Mouse (Mus musculus) liver, embryonic 14.5 days (tissue): ENCODE results near the gene Ankle1. TPM values are rescaled to one million over a fixed set of nuclear protein-coding genes. Genes with fewer than 3 reads are reported as not detected.

Experiments
- ATAC-seq: fragments of 200-750 bp; cut with Nextera tagmentation; 2 replicates; pipeline ENCODE4 v1.8.0; 2017; ENCODE audit warnings: moderate number of reproducible peaks, mild to moderate bottlenecking, moderate library complexity; ENCODE audit not compliant: insufficient read depth
- DNase-seq, 3 experiments: peaks; one replicate each; pipeline ENCODE4 v3.0.0-alpha.2; 2012 to 2013; ENCODE audit warnings: low read depth in 3 of 3, low spot score in 3 of 3
- H3K27ac ChIP-seq: fragments of 300-500 bp; sonication (generic); 2 replicates; pipeline ENCODE4 v1.5.1; 2014; ENCODE audit warnings: moderate library complexity, mild to moderate bottlenecking, control low read depth, inconsistent platforms
- H3K27me3 ChIP-seq: fragments of 300-500 bp; sonication (generic); 2 replicates; pipeline ENCODE4 v1.6.1; 2014; ENCODE audit warnings: mild to moderate bottlenecking, low read length, moderate library complexity; ENCODE audit not compliant: control insufficient read depth, insufficient read depth
- H3K36me3 ChIP-seq: fragments of 300-500 bp; sonication (generic); replicated peaks from 2 replicates; pipeline ENCODE4 v1.6.1; 2014; ENCODE audit warnings: low read depth; ENCODE audit not compliant: control insufficient read depth, insufficient read depth
- H3K4me1 ChIP-seq, 2 experiments: fragments of 200-500 bp in 1 of 2; fragments of 300-500 bp in 1 of 2; sonication (generic) in 1 of 2; replicated peaks; 2 replicates each; pipeline ENCODE4 v1.6.1; 2012 to 2014; ENCODE audit warnings: antibody characterized with exemption in 1 of 2, inconsistent platforms in 1 of 2, low read length in 1 of 2; ENCODE audit not compliant: control insufficient read depth in 2 of 2, insufficient read depth in 2 of 2
- H3K4me2 ChIP-seq: fragments of 300-500 bp; sonication (generic); 2 replicates; pipeline ENCODE4 v1.6.1; 2014; ENCODE audit warnings: low read depth, mild to moderate bottlenecking, control low read depth, moderate library complexity
- H3K4me3 ChIP-seq, 2 experiments: fragments of 200-500 bp in 1 of 2; fragments of 300-500 bp in 1 of 2; sonication (generic) in 1 of 2; 2 replicates each; pipeline ENCODE4 v1.5.1; 2012 to 2014; ENCODE audit warnings: low read depth in 2 of 2, low read length in 2 of 2, mild to moderate bottlenecking in 2 of 2, control low read depth in 1 of 2, inconsistent platforms in 1 of 2, moderate library complexity in 1 of 2; ENCODE audit not compliant: insufficient read depth in 1 of 2
- H3K9ac ChIP-seq: fragments of 300-500 bp; sonication (generic); replicated peaks from 2 replicates; pipeline ENCODE4 v1.6.1; 2014; ENCODE audit warnings: mild to moderate bottlenecking, control low read depth, moderate library complexity
- H3K9me3 ChIP-seq: fragments of 300-500 bp; sonication (generic); 2 replicates; pipeline ENCODE4 v1.6.1; 2016; ENCODE audit warnings: low read length, mixed read lengths; ENCODE audit not compliant: control insufficient read depth
- CTCF ChIP-seq: IDR thresholded peaks from 2 replicates; pipeline ENCODE4 v1.5.1; 2016; ENCODE audit warnings: antibody characterized with exemption, low read depth, control low read depth
- EP300 ChIP-seq: IDR thresholded peaks from 2 replicates; pipeline ENCODE4 v1.6.1; 2016; ENCODE audit warnings: antibody characterized with exemption, low read depth
- WGBS: fragments of 180-500 bp; shearing (Covaris S2); extraction: QIAGEN DNeasy Blood & Tissue Kit; methylation state at CpG from one replicate; pipeline ENCODE4 v1.1.7; 2014; ENCODE audit not compliant: insufficient replicate concordance; 5-methylcytosine and 5-hydroxymethylcytosine counted together
- polyA plus RNA-seq, 2 experiments: library from polyadenylated mRNA; depleted of rRNA in 1 of 2; stranded (reverse) in 1 of 2; unstranded in 1 of 2; fragments of >200 nt; fragmentation: Nextera tagmentation in 1 of 2; extraction: Ambion mirVana in 1 of 2; gene quantifications; 2 replicates each; pipeline versions ENCODE4 v1.2.1 to v1.2.3; 2012 to 2014

The Ankle1 gene
- polyA plus RNA-seq, 2 experiments = 17.8 to 58.0 TPM

DNA sequence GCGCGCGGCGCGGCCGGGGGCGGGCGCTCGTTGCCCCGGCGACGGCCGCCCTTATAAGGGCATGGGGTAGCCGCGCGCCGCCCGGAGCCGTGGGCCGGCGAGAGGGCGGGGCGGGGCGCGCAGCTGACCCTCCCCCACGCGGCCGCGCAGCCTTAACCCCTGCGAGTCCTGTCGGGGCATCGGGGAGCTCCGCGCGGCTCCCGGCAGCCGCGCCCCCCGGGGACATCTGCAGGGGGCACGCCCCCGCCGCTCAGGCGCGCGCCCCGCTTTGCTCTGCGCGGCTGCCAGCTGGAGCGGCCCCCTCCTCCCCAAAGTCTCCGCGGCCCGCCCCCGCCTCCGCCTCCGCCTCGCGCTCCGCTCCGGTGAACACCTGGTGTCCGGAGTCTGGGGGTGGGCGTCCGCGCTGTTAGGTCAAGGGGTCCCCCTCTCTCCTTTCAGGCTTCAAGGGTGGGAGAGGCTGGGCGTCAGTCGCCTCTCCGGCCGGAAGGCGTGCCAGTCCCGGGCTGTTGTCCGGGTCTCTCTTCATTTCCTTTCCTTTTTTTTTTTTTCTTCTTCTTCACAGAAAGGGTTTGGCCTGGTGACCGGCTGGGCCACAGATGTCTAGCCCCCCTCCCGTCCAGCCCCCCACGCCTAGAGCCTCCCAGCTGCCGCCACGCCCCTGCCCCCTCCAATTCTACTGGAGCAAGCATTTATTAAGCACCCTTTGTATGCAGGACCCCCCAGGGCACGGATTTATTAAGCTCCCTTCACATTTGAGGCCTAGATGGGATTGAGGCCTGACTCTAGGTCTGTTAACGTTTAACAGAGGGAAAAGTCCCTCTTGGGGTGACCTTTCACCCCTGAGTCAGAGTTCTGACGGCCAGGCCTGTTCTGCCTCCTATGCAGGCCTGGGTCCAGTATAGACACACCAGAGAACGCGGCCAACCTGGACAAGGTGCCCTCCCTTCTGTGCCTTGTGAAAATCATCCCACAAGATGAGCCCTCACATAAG, 23.5 kb upstream of the Ankle1 start:
- peaks cover 0 to 1% of the 10 kb centered on the region in 2 experiments; a peak in 1 of 4 replicates for H3K4me1 ChIP-seq
- TF ChIP-seq CTCF = no peak
- no peak for TF ChIP-seq EP300
- peak overlapping the region; percentile 60 for H3K4me2 ChIP-seq
- H3K27me3 ChIP-seq = peaks cover 32% of the 10 kb centered on the region
- H3K4me3 ChIP-seq = peak overlapping the region; percentile 49 to 57
- no peaks in the 10 kb centered on the region for H3K9me3 ChIP-seq
- ATAC-seq = peak; percentile 76
- no peaks in the 10 kb centered on the region for H3K36me3 ChIP-seq
- H3K9ac ChIP-seq = peak overlapping the region; percentile 37
- H3K27ac ChIP-seq = peak overlapping the region; percentile 35
- DNase-seq = peak in 1 of 3 experiments; percentile 33
- WGBS = 5% methylated on average over 76 of the region's 80 CpGs

- 40% methylated on average over 12 of the region's 12 CpGs for WGBS
- Histone ChIP-seq H3K4me1 (peaks cover 0 to 1% of the 10 kb centered on the region in 2 experiments; a peak in 1 of 4 replicates), H3K27ac (no peak overlapping the region; the same call in 1 of the 2 replicates), H3K9me3 (no peaks in the 10 kb centered on the region), H3K36me3 (no peaks in the 10 kb centered on the region), H3K4me2 (peak overlapping the region; percentile 21), H3K27me3 (peaks cover 32% of the 10 kb centered on the region), H3K4me3 (no peak overlapping the region), H3K9ac (no peak overlapping the region)
- no peak for ATAC-seq
- TF ChIP-seq EP300 (no peak), CTCF (no peak)
- no peak for DNase-seq
Observed at GRCm38 (mm10) chr8:71383396-71383795, 22.4 kb upstream of the Ankle1 start.

DNA sequence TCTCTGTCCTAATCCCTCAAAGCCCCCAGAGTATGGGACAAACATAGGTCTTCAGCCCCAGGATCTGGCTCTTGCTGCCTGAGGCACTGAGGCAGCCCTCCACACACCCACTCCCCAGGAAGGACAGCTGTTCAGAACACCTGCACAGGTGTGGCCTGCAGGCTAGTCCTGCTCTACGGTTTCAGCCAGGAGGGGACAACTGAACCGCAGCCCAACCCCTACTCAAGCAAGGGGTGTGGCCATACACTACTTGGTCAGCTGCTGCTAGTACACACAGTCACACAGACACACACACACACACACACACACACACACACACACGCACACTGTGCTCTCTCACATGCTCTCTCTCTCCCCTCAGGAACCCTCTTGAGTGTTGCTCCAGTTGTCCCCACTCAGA, 21.9 kb upstream of the Ankle1 start:
- H3K36me3 ChIP-seq = no peaks in the 10 kb centered on the region
- H3K27ac ChIP-seq = no peak overlapping the region; the same call in 1 of the 2 replicates
- no peak for TF ChIP-seq CTCF
- no peak for TF ChIP-seq EP300
- no peak overlapping the region for H3K4me3 ChIP-seq
- H3K27me3 ChIP-seq = peaks cover 32% of the 10 kb centered on the region
- DNase-seq (no peak), ATAC-seq (no peak)
- H3K9ac ChIP-seq = no peak overlapping the region
- no peaks in the 10 kb centered on the region; a peak in 1 of 4 replicates for H3K4me1 ChIP-seq
- H3K4me2 ChIP-seq = no peak overlapping the region; the same call in 1 of the 2 replicates
- no peaks in the 10 kb centered on the region for H3K9me3 ChIP-seq
- WGBS = 48% methylated on average over 3 of the region's 3 CpGs

- TF ChIP-seq CTCF (peak; percentile 49; the same call in 1 of the 2 replicates), EP300 (no peak)
- Histone ChIP-seq H3K4me1 (no peaks in the 10 kb centered on the region; a peak in 1 of 4 replicates), H3K27ac (no peak overlapping the region), H3K9ac (no peak overlapping the region), H3K4me3 (no peak overlapping the region), H3K4me2 (no peak overlapping the region), H3K9me3 (no peaks in the 10 kb centered on the region), H3K36me3 (no peaks in the 10 kb centered on the region), H3K27me3 (peaks cover 21% of the 10 kb centered on the region)
- ATAC-seq (no peak), DNase-seq (no peak)
- 58% methylated on average over 12 of the region's 12 CpGs for WGBS
Observed at GRCm38 (mm10) chr8:71385212-71385835, 20.5 kb upstream of the Ankle1 start.

- no peaks in the 10 kb centered on the region for H3K27me3 ChIP-seq
- no peaks in the 10 kb centered on the region for H3K9me3 ChIP-seq
- TF ChIP-seq CTCF = no peak
- no peak for TF ChIP-seq EP300
- no peaks in the 10 kb centered on the region; a peak in 1 of 4 replicates for H3K4me1 ChIP-seq
- H3K9ac ChIP-seq = no peak overlapping the region
- no peak overlapping the region for H3K27ac ChIP-seq
- H3K4me3 ChIP-seq = no peak overlapping the region
- H3K4me2 ChIP-seq = no peak overlapping the region
- 14% methylated on average over 1 of the region's 1 CpGs for WGBS
- no peaks in the 10 kb centered on the region for H3K36me3 ChIP-seq
- ATAC-seq (no peak), DNase-seq (no peak)
Observed at GRCm38 (mm10) chr8:71388267-71388666, 17.5 kb upstream of the Ankle1 start.
